Mouse (Mus musculus) CH12.LX (cell line): ENCODE results near the gene E130208F15Rik.

Experiments
- CTCF ChIP-seq, 2 experiments: IDR thresholded peaks in 1 of 2; conservative IDR thresholded peaks in 1 of 2; 2 replicates each; pipeline ENCODE4 v1.5.1; 2011 to 2012; ENCODE audit warnings: low read depth in 2 of 2, low read length in 2 of 2, improper control_type of control experiment in 1 of 2, inconsistent platforms in 1 of 2, mild to moderate bottlenecking in 1 of 2, moderate library complexity in 1 of 2
- EP300 ChIP-seq: IDR thresholded peaks from 2 replicates; pipeline ENCODE4 v1.6.1; 2011; ENCODE audit warnings: low read length, improper control_type of control experiment
- GABPA ChIP-seq: IDR thresholded peaks from 2 replicates; pipeline ENCODE4 v1.6.1; 2012; ENCODE audit warnings: low read depth, low read length, improper control_type of control experiment, inconsistent platforms; ENCODE audit not compliant: insufficient replicate concordance
- NELFE ChIP-seq: IDR thresholded peaks from 2 replicates; pipeline ENCODE4 v1.6.1; 2011; ENCODE audit warnings: low read depth, low read length, improper control_type of control experiment
- NRF1 ChIP-seq: IDR thresholded peaks from 2 replicates; pipeline ENCODE4 v1.6.1; 2014; ENCODE audit warnings: low read depth, mild to moderate bottlenecking, inconsistent platforms, low read length, improper control_type of control experiment, moderate library complexity
- POLR2A ChIP-seq: IDR thresholded peaks from 2 replicates; pipeline ENCODE4 v1.6.1; 2011; ENCODE audit warnings: low read depth, mild to moderate bottlenecking, improper control_type of control experiment, low read length
- SIN3A ChIP-seq: IDR thresholded peaks from 2 replicates; pipeline ENCODE4 v1.6.1; 2012; ENCODE audit warnings: low read length, improper control_type of control experiment, inconsistent platforms
- SMC3 ChIP-seq: IDR thresholded peaks from 2 replicates; pipeline ENCODE4 v1.6.1; 2011; ENCODE audit warnings: low read depth, low read length, improper control_type of control experiment
- TCF12 ChIP-seq: IDR thresholded peaks from 2 replicates; pipeline ENCODE4 v1.6.1; 2014; ENCODE audit warnings: low read depth, mild to moderate bottlenecking, inconsistent platforms, low read length, improper control_type of control experiment
- UBTF ChIP-seq: IDR thresholded peaks from 2 replicates; pipeline ENCODE4 v1.6.1; 2012; ENCODE audit warnings: low read depth, mild to moderate bottlenecking, inconsistent platforms, low read length, improper control_type of control experiment, moderate library complexity
- USF1 ChIP-seq: IDR thresholded peaks from 2 replicates; pipeline ENCODE4 v1.6.1; 2014; ENCODE audit warnings: low read depth, mild to moderate bottlenecking, inconsistent platforms, low read length, improper control_type of control experiment
- ZC3H11A ChIP-seq: IDR thresholded peaks from 2 replicates; pipeline ENCODE4 v1.6.1; 2012; ENCODE audit warnings: low read depth, mild to moderate bottlenecking, inconsistent platforms, low read length, improper control_type of control experiment
- ZKSCAN1 ChIP-seq: IDR thresholded peaks from 2 replicates; pipeline ENCODE4 v1.6.1; 2012; ENCODE audit warnings: low read depth, inconsistent platforms, low read length, improper control_type of control experiment, borderline replicate concordance

- TF ChIP-seq SIN3A, result no peak
- no peak for TF ChIP-seq EP300
- TF ChIP-seq CTCF (conservative IDR thresholded peaks at IDR 0.05 in 1 of 2, IDR thresholded peaks at IDR 0.05 in 1 of 2; ENCODE audit: low read depth in 2 of 2, low read length in 2 of 2), result no peak
- TF ChIP-seq ZC3H11A, result no peak
- no peak for TF ChIP-seq ZKSCAN1
- TF ChIP-seq POLR2A, result no peak
- TF ChIP-seq NRF1, result no peak
- no peak for TF ChIP-seq NELFE
- no peak for TF ChIP-seq GABPA
- TF ChIP-seq SMC3, result no peak
- no peak for TF ChIP-seq USF1
- TF ChIP-seq UBTF, result no peak
- no peak for TF ChIP-seq TCF12
Measured at GRCm38 (mm10) chr7:30320946-30321345, 594 bp upstream of the E130208F15Rik start.
